Mouse (Mus musculus): ENCODE results near the gene Hist1h2aa.

Gene Hist1h2aa

DNA sequence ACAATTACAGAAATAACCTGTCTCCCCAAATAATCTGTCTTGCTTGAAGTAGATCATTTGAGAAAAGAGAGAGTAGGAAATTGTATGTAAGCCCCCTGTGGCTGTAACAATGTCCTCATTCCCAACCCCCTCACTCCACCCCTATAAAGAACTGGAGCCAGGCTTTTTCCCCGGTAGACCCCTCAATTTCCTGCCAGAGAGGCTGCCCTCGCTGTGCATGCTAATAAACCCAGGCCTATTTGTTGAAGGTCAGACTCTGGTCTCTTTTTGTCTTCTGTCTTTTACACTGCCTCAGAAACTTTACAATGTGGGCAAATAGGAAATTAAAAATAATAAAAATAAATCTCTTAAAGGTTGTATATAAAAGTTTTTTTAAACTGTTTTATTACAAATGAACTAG is 12.0 kb downstream of the Hist1h2aa start:
- no peak for DNase-seq

DNA sequence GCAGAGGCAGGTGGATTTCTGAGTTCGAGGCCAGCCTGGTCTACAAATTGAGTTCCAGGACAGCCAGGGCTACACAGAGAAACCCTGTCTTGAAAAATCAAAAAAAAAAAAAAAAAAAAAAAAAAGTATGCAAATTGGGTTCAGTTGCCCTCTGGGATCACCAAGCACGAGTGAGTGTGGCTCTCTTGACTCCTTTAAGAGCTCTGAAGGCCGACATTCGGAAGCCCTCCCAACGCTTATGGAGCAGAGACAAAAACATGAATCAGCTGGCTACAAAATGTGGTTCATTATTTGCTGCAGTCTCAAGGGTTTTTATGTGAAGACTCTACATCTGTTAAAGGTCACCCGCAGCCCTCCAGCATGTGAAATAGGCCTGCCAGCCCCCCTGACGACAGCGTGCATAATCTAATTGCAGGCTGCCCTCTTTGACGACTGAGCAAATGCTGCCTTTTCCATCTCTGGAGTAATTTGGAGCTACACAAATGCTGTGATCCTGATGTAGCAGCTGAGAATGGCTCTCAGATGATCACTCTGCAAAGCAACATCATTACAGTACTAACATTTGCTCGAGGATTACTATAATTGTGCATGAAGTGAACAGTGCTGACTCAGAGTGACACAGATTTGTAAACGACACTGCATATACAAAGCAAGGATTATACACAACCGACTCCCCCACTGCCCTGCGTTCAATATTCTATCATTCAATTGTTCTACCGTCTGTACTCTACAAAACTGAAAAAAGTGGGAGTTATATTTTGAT is 15.4 kb downstream of the Hist1h2aa start:
- DNase-seq, result no peak

DNA sequence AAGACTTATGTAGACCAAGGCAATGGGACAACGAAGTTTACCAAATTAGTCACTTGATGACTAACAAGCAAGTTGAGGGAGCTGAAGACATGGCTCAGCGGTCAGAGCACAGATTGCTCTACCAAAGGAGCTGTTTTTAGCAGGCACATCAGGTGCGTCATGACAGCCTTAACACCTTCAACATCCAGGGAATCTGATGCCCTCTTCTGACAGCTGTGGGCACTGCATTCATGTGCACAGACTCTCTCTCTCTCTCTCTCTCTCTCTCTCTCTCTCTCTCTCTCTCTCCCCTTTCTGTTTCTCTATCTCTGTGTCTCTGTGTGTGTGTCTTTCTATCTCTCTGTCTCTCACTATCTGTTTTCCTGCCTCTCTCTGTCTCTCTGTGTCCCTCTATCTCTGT is 16.7 kb downstream of the Hist1h2aa start:
- DNase-seq, result peak; percentile 31

DNA sequence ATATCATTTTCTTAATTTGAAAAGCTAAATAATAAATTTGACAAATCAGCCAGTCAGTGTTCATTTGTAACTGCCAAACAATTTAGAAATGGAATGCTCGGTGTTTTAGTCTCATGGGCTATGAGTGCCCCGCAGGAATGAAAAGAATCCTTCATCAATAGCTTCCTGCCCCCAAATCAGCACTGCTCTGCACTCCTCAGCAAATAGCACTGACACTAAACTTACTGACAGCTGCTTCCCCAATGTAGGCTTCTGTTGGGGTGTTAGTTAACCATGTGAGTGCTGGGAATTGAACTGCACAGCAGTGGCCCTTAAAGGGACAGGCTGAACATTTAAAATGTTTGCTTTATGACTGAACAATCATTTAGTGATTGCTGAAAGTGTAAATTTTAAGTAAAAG is 25.5 kb downstream of the Hist1h2aa start:
- DNase-seq, result no peak

DNA sequence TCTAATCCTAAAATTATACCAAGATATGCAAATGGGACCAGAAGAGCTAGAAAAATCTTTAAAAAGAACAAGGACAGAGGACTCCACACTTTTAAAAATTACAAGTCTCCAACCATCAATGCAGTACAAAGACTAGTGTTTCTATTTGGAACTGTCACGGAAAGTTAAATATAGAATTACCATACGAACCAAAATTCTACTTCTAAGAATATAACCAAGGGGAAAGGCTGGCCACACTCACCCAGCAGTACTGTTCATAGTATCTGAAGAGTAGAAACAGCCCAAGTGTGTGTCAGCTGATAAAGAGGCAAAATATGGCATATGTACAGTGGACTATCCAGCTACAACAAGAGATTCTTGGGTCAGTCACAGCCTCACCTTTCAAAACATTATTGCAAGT is 30.6 kb downstream of the Hist1h2aa start:
- DNase-seq, result no peak

DNA sequence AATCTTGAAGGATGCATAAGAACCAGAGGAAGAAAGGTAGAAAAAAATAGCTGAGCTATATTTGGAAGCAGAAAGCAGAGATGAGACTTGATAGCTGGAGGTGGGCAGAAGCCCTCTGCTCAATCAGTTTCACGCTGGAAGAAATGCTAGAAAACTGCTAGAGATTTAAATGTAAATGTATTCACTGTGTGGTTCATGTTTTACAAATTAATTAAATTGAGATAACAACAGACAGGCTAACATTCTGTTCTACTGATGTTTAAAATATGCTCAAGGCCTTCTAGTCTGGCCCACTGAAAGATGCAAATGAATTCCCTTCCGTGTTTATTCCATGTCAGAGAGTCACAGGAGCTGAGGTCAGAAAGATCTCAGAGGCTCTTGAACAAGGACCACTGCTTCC is 37.6 kb downstream of the Hist1h2aa start:
- no peak for DNase-seq

DNA sequence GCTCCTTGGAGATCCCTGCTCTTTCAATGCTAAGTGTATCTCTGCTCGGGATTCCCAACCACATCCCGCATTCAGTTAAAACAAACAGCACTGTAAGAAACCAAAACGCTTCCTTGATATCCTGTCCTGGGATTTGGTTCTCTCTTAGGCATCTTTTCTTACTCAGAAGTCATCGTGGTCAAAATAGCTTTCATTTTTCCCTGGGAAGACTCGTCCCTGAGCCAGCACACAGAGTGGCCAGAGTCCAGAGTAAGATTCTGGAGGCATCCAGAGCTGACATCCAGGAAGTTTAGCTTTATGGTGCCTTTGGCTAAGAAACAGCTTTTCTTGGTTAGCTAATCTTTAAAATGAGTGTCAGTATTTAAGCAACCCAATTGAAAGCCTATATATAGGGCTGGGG is 38.0 kb downstream of the Hist1h2aa start:
- no peak for DNase-seq
